ENCODE assay signal across 7 mouse cellular contexts in genomic region chr2:118372561-118372900, GRCm38 (mm10). TPM values are rescaled to one million over a fixed set of nuclear protein-coding genes. Genes with fewer than 3 reads are reported as not detected.
DNase-seq lines count a peak whose midpoint lies in the region; ATAC-seq lines count a peak whose summit lies in the region.

No protein-coding gene starts in this region.

- H3K4me3 ChIP-seq in neural tube, embryonic 11.5 days (ENCODE audit: low read depth, low read length) = peak overlapping the region; percentile 43
- peak overlapping the region; percentile 51 for H3K4me3 ChIP-seq in forebrain, embryonic 12.5 days (replicated peaks)
- H3K4me3 ChIP-seq in limb, embryonic 13.5 days = peak overlapping the region; percentile 53
- peak overlapping the region; percentile 45 for H3K4me3 ChIP-seq in stomach, embryonic 15.5 days (replicated peaks)

- peak; percentile 7; the same call in 1 of the 2 replicates for ATAC-seq in neural tube, embryonic 11.5 days (ENCODE audit: insufficient read depth, low FRiP score, low TSS enrichment)
- ATAC-seq in forebrain, embryonic 12.5 days (ENCODE audit: low FRiP score) = no peak
- no peak; the same call in 1 of the 2 replicates for ATAC-seq in limb, embryonic 13.5 days (ENCODE audit: low FRiP score, low read depth)
- no peak for ATAC-seq in stomach, embryonic 15.5 days (ENCODE audit: insufficient read depth, low FRiP score, low read depth)

- DNase-seq in neural tube, embryonic 11.5 days (ENCODE audit: low spot score) = no peak
- no peak for DNase-seq in neural tube, embryonic 10.5 days (ENCODE audit: extremely low spot score, low spot score)
- no peak for DNase-seq in layer of hippocampus, adult 8-10 months (ENCODE audit: low spot score in 2 of 2)
- no peak for DNase-seq in right cerebral cortex, postnatal 14 days

- H3K9me3 ChIP-seq in neural tube, embryonic 11.5 days (ENCODE audit: control insufficient read depth, low read length) = no peaks in the 10 kb centered on the region
- no peaks in the 10 kb centered on the region for H3K9me3 ChIP-seq in forebrain, embryonic 12.5 days
- H3K9me3 ChIP-seq in limb, embryonic 13.5 days = no peaks in the 10 kb centered on the region
- no peaks in the 10 kb centered on the region for H3K9me3 ChIP-seq in stomach, embryonic 15.5 days

- H3K9ac ChIP-seq in neural tube, embryonic 11.5 days (ENCODE audit: low read length) = peak overlapping the region; percentile 58
- H3K9ac ChIP-seq in forebrain, embryonic 12.5 days = peak overlapping the region; percentile 45; the same call in 1 of the 2 replicates
- peak overlapping the region; percentile 66; the same call in 1 of the 2 replicates for H3K9ac ChIP-seq in limb, embryonic 13.5 days
- H3K9ac ChIP-seq in stomach, embryonic 15.5 days = no peak overlapping the region

- H3K27ac ChIP-seq in neural tube, embryonic 11.5 days (ENCODE audit: low read depth, low read length) = no peak overlapping the region
- H3K27ac ChIP-seq in forebrain, embryonic 12.5 days = no peak overlapping the region
- no peak overlapping the region for H3K27ac ChIP-seq in limb, embryonic 13.5 days
- H3K27ac ChIP-seq in stomach, embryonic 15.5 days = no peak overlapping the region

- no peaks in the 10 kb centered on the region for H3K4me1 ChIP-seq in neural tube, embryonic 11.5 days (ENCODE audit: control insufficient read depth, insufficient read depth, low read length)
- peaks cover 19% of the 10 kb centered on the region for H3K4me1 ChIP-seq in forebrain, embryonic 12.5 days
- peaks cover 18% of the 10 kb centered on the region for H3K4me1 ChIP-seq in limb, embryonic 13.5 days
- H3K4me1 ChIP-seq in stomach, embryonic 15.5 days = peaks cover 17% of the 10 kb centered on the region

- H3K36me3 ChIP-seq in neural tube, embryonic 11.5 days (ENCODE audit: control insufficient read depth, insufficient read depth, low read length) = no peaks in the 10 kb centered on the region
- H3K36me3 ChIP-seq in forebrain, embryonic 12.5 days (replicated peaks) = no peaks in the 10 kb centered on the region
- no peaks in the 10 kb centered on the region for H3K36me3 ChIP-seq in limb, embryonic 13.5 days
- H3K36me3 ChIP-seq in stomach, embryonic 15.5 days = no peaks in the 10 kb centered on the region

- peaks cover 13% of the 10 kb centered on the region for H3K27me3 ChIP-seq in neural tube, embryonic 11.5 days (ENCODE audit: control insufficient read depth, insufficient read depth, low read length)
- H3K27me3 ChIP-seq in forebrain, embryonic 12.5 days = peaks cover 46% of the 10 kb centered on the region
- peaks cover 40% of the 10 kb centered on the region for H3K27me3 ChIP-seq in limb, embryonic 13.5 days
- H3K27me3 ChIP-seq in stomach, embryonic 15.5 days (replicated peaks) = peaks cover 11% of the 10 kb centered on the region; the same call in 1 of the 2 replicates

- 11% methylated on average over 11 of the region's 11 CpGs for whole genome bisulfite sequencing in neural tube, embryonic 11.5 days
- WGBS in forebrain, embryonic 12.5 days = 9% methylated on average over 11 of the region's 11 CpGs
- WGBS in limb, embryonic 13.5 days = 9% methylated on average over 11 of the region's 11 CpGs
- WGBS in stomach, embryonic 15.5 days = 6% methylated on average over 11 of the region's 11 CpGs

- H3K4me2 ChIP-seq in neural tube, embryonic 11.5 days (ENCODE audit: low read depth) = peak overlapping the region; percentile 90
- H3K4me2 ChIP-seq in forebrain, embryonic 12.5 days = peak overlapping the region; percentile 68
- peak overlapping the region; percentile 98 for H3K4me2 ChIP-seq in limb, embryonic 13.5 days (replicated peaks)
- peak overlapping the region; percentile 95 for H3K4me2 ChIP-seq in stomach, embryonic 15.5 days

RNA-seq across cellular contexts. Expression of gene Gpr176, which starts 0.7 kb away (rescaled TPM):
- 0.88 and 1.2 TPM in 2 replicates for polyA plus RNA-seq in neural tube, embryonic 11.5 days (2014; fragmentation: Nextera tagmentation; extraction: Ambion mirVana)
- polyA plus RNA-seq in forebrain, embryonic 12.5 days (2016; fragmentation: Nextera tagmentation; extraction: Ambion mirVana) = 0.82 TPM in 2 replicates
- 0.34 and 0.38 TPM in 2 replicates for polyA plus RNA-seq in limb, embryonic 13.5 days (2015; fragmentation: Nextera tagmentation; extraction: Ambion mirVana)
- 0.24 and 0.58 TPM in 2 replicates for polyA plus RNA-seq in stomach, embryonic 15.5 days (2015; fragmentation: Nextera tagmentation; extraction: Ambion mirVana)
- total RNA-seq in layer of hippocampus, adult 8-10 months (2022) = 10 to 100 TPM in 3 of 4 experiments, 1 to 10 TPM in 1; 9.8 to 11.8 (median 10.4) TPM

RNA-seq across cellular contexts. Expression of gene Eif2ak4, which starts 15.9 kb away (rescaled TPM):
- 10.2 and 13.0 TPM in 2 replicates for polyA plus RNA-seq in neural tube, embryonic 11.5 days (2014; fragmentation: Nextera tagmentation; extraction: Ambion mirVana)
- 10.8 and 11.9 TPM in 2 replicates for polyA plus RNA-seq in forebrain, embryonic 12.5 days (2016; fragmentation: Nextera tagmentation; extraction: Ambion mirVana)
- polyA plus RNA-seq in limb, embryonic 13.5 days (2015; fragmentation: Nextera tagmentation; extraction: Ambion mirVana) = 11.3 and 11.8 TPM in 2 replicates
- 10.4 and 11.7 TPM in 2 replicates for polyA plus RNA-seq in stomach, embryonic 15.5 days (2015; fragmentation: Nextera tagmentation; extraction: Ambion mirVana)
- total RNA-seq in layer of hippocampus, adult 8-10 months (2022) = 10 to 100 TPM; 24.1 to 30.1 (median 26.8) TPM
